Mouse (Mus musculus) G1E (cell line): ENCODE measurements around the gene Sars2. TPM values are rescaled to one million over a fixed set of nuclear protein-coding genes. Genes with fewer than 3 reads are reported as not detected.

ENCODE experiments used
- ATAC-seq: 2 replicates; pipeline ENCODE4 v1.8.0; 2016; ENCODE audit warnings: mild to moderate bottlenecking; ENCODE audit not compliant: insufficient number of reproducible peaks, poor library complexity, low FRiP score, severe bottlenecking; ENCODE audit errors: extremely low read depth
- DNase-seq: peaks from one replicate; pipeline ENCODE4 v3.0.0; 2012; ENCODE audit warnings: low spot score
- H3K27me3 ChIP-seq: 2 replicates; pipeline ENCODE4 v1.6.1; 2012; ENCODE audit warnings: mild to moderate bottlenecking, low read length, inconsistent platforms; ENCODE audit not compliant: insufficient read depth
- H3K36me3 ChIP-seq: replicated peaks from 2 replicates; pipeline ENCODE3; 2012; ENCODE audit warnings: mild to moderate bottlenecking, inconsistent platforms
- H3K4me1 ChIP-seq: 2 replicates; pipeline ENCODE4 v1.6.1; 2012; ENCODE audit warnings: low read depth, low read length, inconsistent platforms, mixed read lengths; ENCODE audit not compliant: insufficient read depth
- H3K4me3 ChIP-seq: 2 replicates; pipeline ENCODE4 v1.5.1; 2012; ENCODE audit warnings: low read depth, mild to moderate bottlenecking, inconsistent platforms, low read length, moderate library complexity, mixed read lengths
- H3K9me3 ChIP-seq: replicated peaks from 2 replicates; pipeline ENCODE4 v1.6.1; 2012; ENCODE audit warnings: inconsistent platforms
- CTCF ChIP-seq: IDR thresholded peaks from 2 replicates; pipeline ENCODE4 v1.5.1; 2012; ENCODE audit warnings: low read depth, low read length, inconsistent platforms, mixed read lengths
- GATA1 ChIP-seq: IDR thresholded peaks from 2 replicates; pipeline ENCODE4 v1.6.1; 2012; ENCODE audit warnings: borderline replicate concordance, low read length, inconsistent platforms, mixed read lengths
- GATA2 ChIP-seq: IDR thresholded peaks from 2 replicates; pipeline ENCODE4 v1.6.1; 2012; ENCODE audit warnings: low read depth, low read length, inconsistent platforms, borderline replicate concordance
- POLR2AphosphoS5 ChIP-seq: IDR thresholded peaks from 2 replicates; pipeline ENCODE4 v1.6.1; 2012; ENCODE audit warnings: low read depth, low read length, inconsistent platforms; ENCODE audit not compliant: insufficient replicate concordance
- TAL1 ChIP-seq: conservative IDR thresholded peaks from 2 replicates; pipeline ENCODE4 v1.6.1; 2012; ENCODE audit warnings: low read depth, low read length, inconsistent platforms, mixed read lengths
- polyA plus RNA-seq: library from polyadenylated mRNA; stranded (reverse); fragments of >175 nt; gene quantifications from 2 replicates; pipeline ENCODE4 v1.2.3, GENCODE M21; 2012
- total RNA-seq, 2 experiments: library from RNA; stranded (forward) in 1 of 2; stranded (reverse) in 1 of 2; fragments of 200-1000 nt in 1 of 2; fragments of >200 nt in 1 of 2; fragmentation: Nextera tagmentation in 1 of 2; gene quantifications; 2 replicates each; pipeline ENCODE4 v1.2.3; 2014 to 2017

Sars2 gene
- total and polyA plus RNA-seq, 3 experiments, result 9.1 to 41.5 (median 10.1) TPM

DNA sequence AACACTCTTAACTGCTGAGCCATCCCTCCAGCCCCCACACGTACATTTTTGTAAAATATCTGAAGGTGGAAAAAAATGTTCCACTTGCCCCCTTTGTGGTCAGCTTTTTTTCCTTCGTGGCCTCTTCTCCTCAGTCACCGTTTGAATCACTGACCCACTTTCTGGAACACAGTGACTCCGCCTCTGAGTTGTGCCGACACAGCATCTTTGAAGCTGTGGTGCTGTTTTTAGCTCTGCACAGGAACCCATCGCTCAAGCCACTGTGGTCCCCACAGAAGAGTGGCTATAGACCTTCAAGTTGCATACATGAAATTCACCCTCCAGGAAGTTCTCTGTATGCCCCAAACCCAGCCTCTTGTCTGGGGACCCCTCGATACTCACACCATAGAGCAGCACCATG, 39.1 kb downstream of the Sars2 start:
- Histone ChIP-seq H3K4me3 (no peak overlapping the region), H3K36me3 (peaks cover 78% of the 10 kb centered on the region), H3K9me3 (no peaks in the 10 kb centered on the region), H3K27me3 (no peaks in the 10 kb centered on the region; the same call in 1 of the 2 replicates), H3K4me1 (peaks cover 12% of the 10 kb centered on the region)
- DNase-seq (no peak), ATAC-seq (no peak)
- no peak for TF ChIP-seq POLR2AphosphoS5
- TF ChIP-seq CTCF, result no peak
- no peak for TF ChIP-seq GATA2
- no peak for TF ChIP-seq TAL1
- TF ChIP-seq GATA1, result no peak

DNA sequence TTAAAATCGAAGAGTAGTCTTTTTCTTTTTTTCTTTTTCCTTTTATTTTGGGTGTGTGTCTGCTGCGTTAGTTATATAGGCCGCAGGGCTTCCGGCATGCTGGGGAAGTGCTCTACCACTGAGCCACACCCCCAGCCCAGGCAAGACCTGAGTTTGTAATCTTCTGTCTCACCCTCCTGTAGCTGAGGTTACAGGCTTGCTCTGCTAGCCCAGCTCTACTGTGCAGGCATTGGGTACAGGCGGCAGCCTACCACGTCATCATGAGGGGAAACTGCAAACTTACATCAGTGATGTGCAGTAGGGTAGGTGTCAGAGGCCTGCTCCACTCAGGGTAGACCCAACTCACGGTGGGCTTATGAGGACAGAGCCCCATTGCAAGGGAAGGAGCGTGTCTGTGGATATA, 39.5 kb downstream of the Sars2 start:
- no peak for DNase-seq
- TF ChIP-seq TAL1, result no peak
- no peak for TF ChIP-seq POLR2AphosphoS5
- H3K36me3 ChIP-seq, result peaks cover 78% of the 10 kb centered on the region
- H3K4me1 ChIP-seq, result peaks cover 12% of the 10 kb centered on the region
- no peak overlapping the region for H3K4me3 ChIP-seq
- no peaks in the 10 kb centered on the region for H3K9me3 ChIP-seq
- ATAC-seq, result no peak
- H3K27me3 ChIP-seq, result no peaks in the 10 kb centered on the region; the same call in 1 of the 2 replicates

GRCm38 (mm10) chr7:28785161-28785560, 43.4 kb downstream of the Sars2 start:
- Histone ChIP-seq H3K27me3 (no peaks in the 10 kb centered on the region), H3K4me1 (peaks cover 2% of the 10 kb centered on the region), H3K4me3 (no peak overlapping the region), H3K36me3 (peaks cover 82% of the 10 kb centered on the region), H3K9me3 (no peaks in the 10 kb centered on the region)
- TF ChIP-seq GATA2, result no peak
- TF ChIP-seq POLR2AphosphoS5, result no peak
- no peak for TF ChIP-seq TAL1
- no peak for TF ChIP-seq GATA1
- TF ChIP-seq CTCF, result no peak
- ATAC-seq (no peak), DNase-seq (no peak)

GRCm38 (mm10) chr7:28787884-28788283, 46.1 kb downstream of the Sars2 start:
- TF ChIP-seq GATA1, result no peak
- TF ChIP-seq CTCF, result no peak
- no peak for TF ChIP-seq GATA2
- peaks cover 6% of the 10 kb centered on the region; the same call in 1 of the 2 replicates for H3K27me3 ChIP-seq
- ATAC-seq (no peak), DNase-seq (no peak)
- H3K36me3 ChIP-seq, result peaks cover 56% of the 10 kb centered on the region
- H3K4me1 ChIP-seq, result 0 out of 2 replicates have a peak, but pooled peaks cover 5% of the 10 kb centered on the region
- H3K9me3 ChIP-seq, result no peaks in the 10 kb centered on the region
- no peak overlapping the region for H3K4me3 ChIP-seq

DNA sequence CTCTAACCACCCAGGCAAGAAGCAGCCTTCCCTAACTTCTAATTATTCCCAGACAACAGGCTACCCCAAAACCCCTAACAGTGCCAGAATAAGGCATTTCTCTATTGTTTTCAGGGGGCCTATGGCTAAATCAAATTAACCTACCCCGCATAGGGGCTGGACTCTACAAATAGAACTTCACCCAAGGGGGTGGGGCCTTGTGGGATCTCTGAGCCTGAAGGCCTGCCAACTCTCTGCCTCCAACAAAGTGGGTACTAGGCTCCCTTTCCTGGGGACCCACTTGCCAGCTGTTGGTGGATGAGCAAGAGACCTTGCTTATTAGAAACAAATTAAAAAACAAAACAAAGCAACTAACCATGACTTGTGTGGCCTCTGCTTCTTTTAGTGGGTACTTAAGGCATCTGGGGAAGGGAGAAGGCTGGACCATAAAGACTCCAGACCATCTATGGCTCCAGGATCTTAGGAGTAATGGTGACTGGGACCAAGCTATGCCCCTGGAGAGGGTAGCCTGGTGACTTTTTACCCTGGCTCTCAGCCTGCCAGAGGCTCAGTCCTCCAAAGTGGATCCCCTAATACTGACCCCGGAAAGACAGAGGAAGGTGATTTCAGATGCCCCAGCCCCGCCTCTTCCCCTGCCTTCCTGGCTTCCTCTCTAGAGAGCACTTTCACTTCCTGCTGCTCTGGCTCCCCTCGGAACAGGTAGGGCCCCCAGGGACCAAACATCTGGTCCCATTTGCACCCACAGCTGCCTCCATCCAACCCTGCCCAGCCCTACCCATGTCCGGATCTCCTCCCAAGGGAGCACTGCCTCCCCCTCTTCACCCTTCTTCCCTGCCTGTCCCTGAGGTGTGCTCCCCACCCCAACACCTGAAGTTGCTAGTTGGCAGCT, 46.8 kb downstream of the Sars2 start, which contains the start of gene Rinl:
Rinl (plus strand) TSS at position 663 of the 889 bp plus-strand sequence.
- ATAC-seq, result no peak
- Histone ChIP-seq H3K4me3 (no peak within 1 kb of the TSS; the same call in 1 of the 2 replicates), H3K27me3 (peaks cover 6% of the 10 kb centered on the region; the same call in 1 of the 2 replicates), H3K9me3 (no peaks in the 10 kb centered on the region), H3K4me1 (0 out of 2 replicates have a peak, but pooled peaks cover 5% of the 10 kb centered on the region), H3K36me3 (peaks cover 49% of the 10 kb centered on the region)
- DNase-seq, result no peak
- TF ChIP-seq POLR2AphosphoS5 (no peak), GATA1 (no peak), TAL1 (no peak), GATA2 (no peak), CTCF (no peak)

DNA sequence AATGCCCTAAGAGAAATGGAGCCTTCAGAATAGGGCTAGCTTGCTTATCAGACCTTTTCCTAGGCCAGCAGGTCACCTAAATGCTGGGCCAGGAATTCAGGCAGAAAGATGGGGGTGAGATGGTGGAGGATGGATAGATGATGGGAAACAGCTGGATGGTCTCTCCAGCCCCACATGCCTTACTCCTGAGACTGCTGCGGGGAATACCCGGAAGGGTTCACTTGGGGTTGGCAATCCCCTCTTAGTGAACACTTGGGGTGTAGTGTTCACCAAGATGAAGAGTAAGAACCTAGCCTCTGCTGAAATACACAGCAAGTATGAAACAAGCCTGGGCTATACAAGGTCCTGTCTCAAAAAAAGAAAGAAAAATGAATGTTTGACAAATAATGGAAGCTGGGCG, 47.4 kb downstream of the Sars2 start:
- Histone ChIP-seq H3K36me3 (peaks cover 42% of the 10 kb centered on the region), H3K4me3 (no peak overlapping the region), H3K4me1 (peaks cover 5% of the 10 kb centered on the region; the same call in 1 of the 2 replicates), H3K27me3 (peaks cover 6% of the 10 kb centered on the region; the same call in 1 of the 2 replicates), H3K9me3 (no peaks in the 10 kb centered on the region)
- ATAC-seq (no peak), DNase-seq (no peak)
- no peak for TF ChIP-seq TAL1
